Mouse (Mus musculus): ENCODE results near the gene Pvalb.
A peak's percentile ranks its signal among the peaks of the same experiment; 100 is the strongest.

DNA sequence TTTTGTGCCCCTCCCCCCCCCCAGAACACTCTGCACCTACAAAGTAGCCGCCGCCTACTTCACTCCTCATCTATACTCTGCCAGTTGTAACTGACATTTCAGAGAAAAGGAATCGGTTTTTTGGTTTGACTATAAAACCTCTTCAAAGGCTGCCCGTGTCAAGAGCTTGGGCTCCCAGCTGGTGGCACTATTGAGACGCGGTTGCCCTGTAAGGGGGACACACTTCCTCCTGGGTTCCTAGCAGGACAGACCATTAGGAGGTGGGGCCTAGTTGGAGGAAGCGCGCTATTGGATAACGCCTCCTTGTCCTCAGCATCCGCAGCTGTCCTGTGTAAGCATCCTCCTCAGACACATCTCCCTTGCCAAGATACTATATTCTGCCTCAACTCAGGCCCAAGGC is 21.3 kb downstream of the Pvalb start:
- TF ChIP-seq CTCF (IDR thresholded peaks at IDR 0.05; ENCODE audit: low read depth), result peak; percentile 65
- no peak for TF ChIP-seq EP300 (IDR thresholded peaks at IDR 0.05; ENCODE audit: low read depth)
